ENCODE assay signal across 24 mouse cellular contexts in genomic region chr2:107133186-107133585, GRCm38 (mm10).
DNase-seq lines count a peak whose midpoint lies in the region; ATAC-seq and TF ChIP-seq lines count a peak whose summit lies in the region.
"Had no signal": no experiment of that assay in that cellular context is flagged by ENCODE, and none has a peak within 500 bp of the region (broad histone marks: within the 10 kb centered on the region; RNA-seq: fewer than 3 reads in every experiment).

No protein-coding gene starts in this region.

- no peak overlapping the region for H3K4me3 ChIP-seq in forebrain, embryonic 13.5 days
- H3K4me3 ChIP-seq in forebrain, postnatal 0 days (ENCODE audit: low read depth, low read length): no peak overlapping the region
- no peak overlapping the region for H3K4me3 ChIP-seq in forebrain, embryonic 15.5 days
- no peak overlapping the region for H3K4me3 ChIP-seq in forebrain, embryonic 10.5 days
- H3K4me3 ChIP-seq: embryonic facial prominence, embryonic 13.5 days; embryonic facial prominence, embryonic 15.5 days; erythroblast, embryonic 14.5 days had no signal

- ATAC-seq in forebrain, embryonic 13.5 days: peak; percentile 36; the same call in 1 of the 2 replicates
- ATAC-seq in forebrain, postnatal 0 days: no peak
- peak; percentile 29; the same call in 1 of the 2 replicates for ATAC-seq in forebrain, embryonic 15.5 days (replicated peaks)
- ATAC-seq: activated CD4-positive, CD25-positive, alpha-beta regulatory T cell, adult 4 months; CD4-positive, CD25-positive, alpha-beta regulatory T cell, adult 4 months; Patski had no signal

- H3K36me3 ChIP-seq in forebrain, embryonic 13.5 days (ENCODE audit: poor library complexity, severe bottlenecking): no peaks in the 10 kb centered on the region
- H3K36me3 ChIP-seq in forebrain, postnatal 0 days (ENCODE audit: insufficient read depth): no peaks in the 10 kb centered on the region
- no peaks in the 10 kb centered on the region for H3K36me3 ChIP-seq in forebrain, embryonic 15.5 days
- H3K36me3 ChIP-seq in forebrain, embryonic 10.5 days (replicated peaks): no peaks in the 10 kb centered on the region
- H3K36me3 ChIP-seq: embryonic facial prominence, embryonic 13.5 days; embryonic facial prominence, embryonic 15.5 days; G1E had no signal

- H3K4me2 ChIP-seq in forebrain, embryonic 13.5 days: no peak overlapping the region
- H3K4me2 ChIP-seq in forebrain, postnatal 0 days (ENCODE audit: low read depth): no peak overlapping the region
- no peak overlapping the region for H3K4me2 ChIP-seq in forebrain, embryonic 15.5 days (replicated peaks)
- H3K4me2 ChIP-seq: embryonic facial prominence, embryonic 13.5 days; embryonic facial prominence, embryonic 15.5 days had no signal

- no peak for TF ChIP-seq CTCF in forebrain, postnatal 0 days (IDR thresholded peaks at IDR 0.05; ENCODE audit: low read depth)
- no peak for TF ChIP-seq CTCF in brain, embryonic 14.5 days (IDR thresholded peaks at IDR 0.05; ENCODE audit: borderline replicate concordance, extremely low read depth, insufficient read depth, insufficient read length)

- no peak overlapping the region for H3K9ac ChIP-seq in forebrain, embryonic 13.5 days
- H3K9ac ChIP-seq in forebrain, postnatal 0 days: no peak overlapping the region
- H3K9ac ChIP-seq in forebrain, embryonic 15.5 days (replicated peaks): no peak overlapping the region
- H3K9ac ChIP-seq: embryonic facial prominence, embryonic 13.5 days; embryonic facial prominence, embryonic 15.5 days had no signal

- H3K27me3 ChIP-seq in forebrain, embryonic 13.5 days: no peaks in the 10 kb centered on the region
- H3K27me3 ChIP-seq in forebrain, postnatal 0 days (ENCODE audit: insufficient read depth, low read length): no peaks in the 10 kb centered on the region
- no peaks in the 10 kb centered on the region for H3K27me3 ChIP-seq in forebrain, embryonic 15.5 days
- H3K27me3 ChIP-seq in forebrain, embryonic 10.5 days (ENCODE audit: poor library complexity, severe bottlenecking): no peaks in the 10 kb centered on the region
- H3K27me3 ChIP-seq: CH12.LX; embryonic facial prominence, embryonic 13.5 days; embryonic facial prominence, embryonic 15.5 days; Patski had no signal

- TF ChIP-seq POLR2A in brain, embryonic 14.5 days (IDR thresholded peaks at IDR 0.05; ENCODE audit: borderline replicate concordance, extremely low read depth, insufficient read depth, insufficient read length, poor library complexity, severe bottlenecking): no peak

- no peak for DNase-seq in forebrain, postnatal 0 days
- DNase-seq in forebrain, embryonic 10.5 days (ENCODE audit: extremely low spot score, low spot score): no peak
- DNase-seq in brain, embryonic 14.5 days (ENCODE audit: low read depth): peak; percentile 49
- DNase-seq: adrenal gland, adult 8-10 months; adrenal gland, postnatal 14 days; adrenal gland, postnatal 36 days; B cell, adult 2 months; cerebellum, adult 11 months; cerebellum, adult 18-20 months; cerebellum, adult 8-10 months; cerebellum, adult 9-11 months; cerebellum, postnatal 14 days; cerebellum, postnatal 36 days; embryo, embryonic 11 days had no signal

- no peaks in the 10 kb centered on the region for H3K4me1 ChIP-seq in forebrain, embryonic 13.5 days
- no peaks in the 10 kb centered on the region for H3K4me1 ChIP-seq in forebrain, postnatal 0 days (ENCODE audit: insufficient read depth)
- no peaks in the 10 kb centered on the region for H3K4me1 ChIP-seq in forebrain, embryonic 15.5 days
- H3K4me1 ChIP-seq in forebrain, embryonic 10.5 days: no peaks in the 10 kb centered on the region
- H3K4me1 ChIP-seq: embryonic facial prominence, embryonic 13.5 days; embryonic facial prominence, embryonic 15.5 days had no signal

- H3K9me3 ChIP-seq in forebrain, embryonic 13.5 days (replicated peaks): no peaks in the 10 kb centered on the region
- H3K9me3 ChIP-seq in forebrain, postnatal 0 days (ENCODE audit: low read length): no peaks in the 10 kb centered on the region
- no peaks in the 10 kb centered on the region for H3K9me3 ChIP-seq in forebrain, embryonic 15.5 days
- H3K9me3 ChIP-seq in forebrain, embryonic 10.5 days: no peaks in the 10 kb centered on the region
- H3K9me3 ChIP-seq: embryonic facial prominence, embryonic 13.5 days; embryonic facial prominence, embryonic 15.5 days; G1E had no signal

- no peak overlapping the region for H3K27ac ChIP-seq in forebrain, embryonic 13.5 days
- H3K27ac ChIP-seq in forebrain, postnatal 0 days (ENCODE audit: low read depth, low read length): no peak overlapping the region
- no peak overlapping the region for H3K27ac ChIP-seq in forebrain, embryonic 15.5 days (replicated peaks)
- H3K27ac ChIP-seq in forebrain, embryonic 10.5 days: no peak overlapping the region
- H3K27ac ChIP-seq: embryonic facial prominence, embryonic 13.5 days; embryonic facial prominence, embryonic 15.5 days had no signal
